Mouse (Mus musculus) right cerebral cortex, postnatal 25 days (tissue): Measurements from ENCODE around the gene Snapc4.
"Not testable (repeated sequence)": the region's sequence is repeated elsewhere in the genome, so short reads cannot be mapped to it uniquely, and the experiment has no call there.

Source experiments
- DNase-seq: peaks from one replicate; pipeline ENCODE4 v3.0.0; 2022

Snapc4 gene

GRCm38 (mm10) chr2:26380131-26380771 is at the start of gene Snapc4:
Gene Snapc4 (minus strand): TSS chr2:26380653.
- DNase-seq = peak; percentile 84

- DNase-seq = no peak
Observed at GRCm38 (mm10) chr2:26429851-26430250, 49.4 kb upstream of the Snapc4 start.

- DNase-seq = no peak
Observed at GRCm38 (mm10) chr2:26424541-26424940, 44.1 kb upstream of the Snapc4 start.

GRCm38 (mm10) chr2:26423086-26423485 is 42.6 kb upstream of the Snapc4 start:
- no peak for DNase-seq

GRCm38 (mm10) chr2:26421969-26422368 is 41.5 kb upstream of the Snapc4 start:
- no peak for DNase-seq

GRCm38 (mm10) chr2:26418120-26418519 is 37.7 kb upstream of the Snapc4 start:
- DNase-seq = no peak

GRCm38 (mm10) chr2:26417066-26417465 is 36.6 kb upstream of the Snapc4 start:
- DNase-seq = no peak

- DNase-seq = no peak
Observed at GRCm38 (mm10) chr2:26410931-26411411, 30.5 kb upstream of the Snapc4 start.

GRCm38 (mm10) chr2:26410091-26410490 is 29.6 kb upstream of the Snapc4 start:
- no peak for DNase-seq

- DNase-seq = no peak
Observed at GRCm38 (mm10) chr2:26409362-26409761, 28.9 kb upstream of the Snapc4 start.

GRCm38 (mm10) chr2:26408515-26409356 is 28.3 kb upstream of the Snapc4 start, which contains the start of gene Inpp5e:
Gene Inpp5e (minus strand): TSS chr2:26409203.
- peak; percentile 94 for DNase-seq

- no peak for DNase-seq
Observed at GRCm38 (mm10) chr2:26403306-26403705, 22.9 kb upstream of the Snapc4 start.

GRCm38 (mm10) chr2:26402265-26402664 is 21.8 kb upstream of the Snapc4 start:
- no peak for DNase-seq

GRCm38 (mm10) chr2:26401023-26401422 is 20.6 kb upstream of the Snapc4 start:
- DNase-seq = no peak

GRCm38 (mm10) chr2:26400296-26400695 is 19.8 kb upstream of the Snapc4 start:
- DNase-seq = no peak

GRCm38 (mm10) chr2:26399647-26400046 is 19.2 kb upstream of the Snapc4 start:
- no peak for DNase-seq

GRCm38 (mm10) chr2:26398978-26399377 is 18.5 kb upstream of the Snapc4 start:
- DNase-seq = no peak

GRCm38 (mm10) chr2:26391617-26392016 is 11.2 kb upstream of the Snapc4 start:
- DNase-seq = no peak

GRCm38 (mm10) chr2:26390954-26391353 is 10.5 kb upstream of the Snapc4 start:
- no peak for DNase-seq

GRCm38 (mm10) chr2:26389154-26389690 is 8.8 kb upstream of the Snapc4 start, which contains the start of the genes Entr1 and Pmpca:
Gene Entr1 (minus strand): TSS chr2:26389316.
Gene Pmpca (plus strand): TSS chr2:26389339.
- DNase-seq = peak; percentile 89

GRCm38 (mm10) chr2:26388682-26389153 is 8.3 kb upstream of the Snapc4 start:
- DNase-seq = no peak

GRCm38 (mm10) chr2:26387713-26388112 is 7.3 kb upstream of the Snapc4 start:
- no peak for DNase-seq

- DNase-seq = not testable (repeated sequence)
Observed at GRCm38 (mm10) chr2:26380871-26381270, 418 bp upstream of the Snapc4 start.
